Mouse (Mus musculus) liver, adult 2 months (tissue): ENCODE data around the gene Fam181a. TPM values are rescaled to one million over a fixed set of nuclear protein-coding genes. Genes with fewer than 3 reads are reported as not detected.

ENCODE experiments used
- DNase-seq: peaks from one replicate; pipeline ENCODE4 v3.0.0-alpha.2; 2011; ENCODE audit warnings: low read depth, low spot score; ENCODE audit errors: extremely low read depth
- H3K27ac ChIP-seq: fragments of 200-500 bp; replicated peaks from 2 replicates; pipeline ENCODE4 v1.5.1; 2012; ENCODE audit warnings: low read depth, mild to moderate bottlenecking, control low read depth, inconsistent platforms, low read length; ENCODE audit not compliant: insufficient read depth
- H3K27me3 ChIP-seq: fragments of 200-500 bp; 2 replicates; pipeline ENCODE4 v1.6.1; 2012; ENCODE audit warnings: mild to moderate bottlenecking, moderate library complexity, low read length, inconsistent platforms; ENCODE audit not compliant: control insufficient read depth, insufficient read depth
- H3K36me3 ChIP-seq: fragments of 200-500 bp; 2 replicates; pipeline ENCODE4 v1.6.1; 2012; ENCODE audit warnings: low read length, inconsistent platforms; ENCODE audit not compliant: control insufficient read depth, insufficient read depth
- H3K4me1 ChIP-seq: fragments of 200-500 bp; 2 replicates; pipeline ENCODE4 v1.6.1; 2011; ENCODE audit warnings: low read length; ENCODE audit not compliant: control insufficient read depth, insufficient read depth
- H3K4me3 ChIP-seq: fragments of 200-500 bp; 2 replicates; pipeline ENCODE4 v1.5.1; 2011; ENCODE audit warnings: low read depth, mild to moderate bottlenecking, control low read depth, low read length, moderate library complexity; ENCODE audit not compliant: insufficient read depth
- H3K79me2 ChIP-seq: fragments of 200-500 bp; 2 replicates; pipeline ENCODE4 v1.6.1; 2012; ENCODE audit warnings: inconsistent platforms, mild to moderate bottlenecking, low read length, moderate library complexity; ENCODE audit not compliant: control insufficient read depth, insufficient read depth
- H3K9ac ChIP-seq: fragments of 200-500 bp; 2 replicates; pipeline ENCODE4 v1.6.1; 2012; ENCODE audit warnings: low read depth, mild to moderate bottlenecking, control low read depth, inconsistent platforms, low read length
- CTCF ChIP-seq: fragments of 200-500 bp; IDR thresholded peaks from 2 replicates; pipeline ENCODE4 v1.5.1; 2011; ENCODE audit warnings: low read depth, low read length, control low read depth
- POLR2A ChIP-seq: fragments of 200-500 bp; IDR thresholded peaks from 2 replicates; pipeline ENCODE4 v1.6.1; 2011; ENCODE audit warnings: low read length, control low read depth; ENCODE audit not compliant: insufficient read depth; ENCODE audit errors: extremely low read depth
- WGBS: fragments of 180-500 bp; shearing (Covaris S2); methylation state at CpG from one replicate; pipeline ENCODE4 v1.1.7; 2018; 5-methylcytosine and 5-hydroxymethylcytosine counted together
- polyA plus RNA-seq: library from polyadenylated mRNA; depleted of rRNA; stranded (reverse); fragments of >200 nt; gene quantifications from 2 replicates; pipeline ENCODE4 v1.2.3, GENCODE M21; 2012; rRNA removed
- total RNA-seq: library from RNA; depleted of rRNA; stranded (reverse); fragments of >200 nt; gene quantifications from 2 replicates; pipeline ENCODE4 v1.2.3, GENCODE M21; 2014; rRNA removed

Gene Fam181a
- not detected in 2 replicates for total RNA-seq
- polyA plus RNA-seq, result not detected in 2 replicates

DNA sequence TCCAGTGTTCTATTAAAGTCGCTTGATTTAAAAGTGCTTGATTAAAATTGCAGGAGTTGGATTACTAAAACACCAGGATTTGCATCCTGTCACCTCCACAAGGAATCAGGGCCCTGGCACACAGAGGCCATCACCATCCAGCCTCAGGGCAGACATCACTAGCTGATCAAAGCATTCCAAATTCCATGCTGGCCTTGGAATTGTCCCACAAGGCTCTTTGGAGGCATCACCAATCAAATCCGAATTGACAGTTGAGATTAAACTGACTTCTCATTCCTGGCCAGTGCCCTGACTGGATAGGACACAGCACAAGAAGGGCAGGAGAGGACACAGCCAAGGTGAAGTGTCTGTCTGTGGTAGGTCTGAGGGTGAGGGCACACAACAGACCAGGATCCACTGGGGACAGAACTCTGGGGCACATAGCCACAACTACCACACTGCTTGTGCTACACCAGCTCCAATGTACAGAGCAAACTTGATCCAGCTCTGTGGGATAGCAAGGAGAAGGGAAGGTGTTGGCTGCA, at the start of gene Fam181a:
Gene Fam181a, plus strand, starts transcription at position 232 of the 524 bp plus-strand sequence.
- no peak within 1 kb of the TSS for H3K4me3 ChIP-seq
- TF ChIP-seq CTCF (no peak), POLR2A (no peak)
- DNase-seq, result peak; percentile 14
- no peaks in the 10 kb centered on the region for H3K79me2 ChIP-seq
- no peaks in the 10 kb centered on the region for H3K27me3 ChIP-seq
- H3K36me3 ChIP-seq, result no peaks in the 10 kb centered on the region
- peak within 1 kb of the TSS; percentile 76 for H3K27ac ChIP-seq
- H3K9ac ChIP-seq, result no peak within 1 kb of the TSS
- peaks cover 13% of the 10 kb centered on the region for H3K4me1 ChIP-seq
- 68% methylated on average over 2 of the region's 2 CpGs for WGBS

DNA sequence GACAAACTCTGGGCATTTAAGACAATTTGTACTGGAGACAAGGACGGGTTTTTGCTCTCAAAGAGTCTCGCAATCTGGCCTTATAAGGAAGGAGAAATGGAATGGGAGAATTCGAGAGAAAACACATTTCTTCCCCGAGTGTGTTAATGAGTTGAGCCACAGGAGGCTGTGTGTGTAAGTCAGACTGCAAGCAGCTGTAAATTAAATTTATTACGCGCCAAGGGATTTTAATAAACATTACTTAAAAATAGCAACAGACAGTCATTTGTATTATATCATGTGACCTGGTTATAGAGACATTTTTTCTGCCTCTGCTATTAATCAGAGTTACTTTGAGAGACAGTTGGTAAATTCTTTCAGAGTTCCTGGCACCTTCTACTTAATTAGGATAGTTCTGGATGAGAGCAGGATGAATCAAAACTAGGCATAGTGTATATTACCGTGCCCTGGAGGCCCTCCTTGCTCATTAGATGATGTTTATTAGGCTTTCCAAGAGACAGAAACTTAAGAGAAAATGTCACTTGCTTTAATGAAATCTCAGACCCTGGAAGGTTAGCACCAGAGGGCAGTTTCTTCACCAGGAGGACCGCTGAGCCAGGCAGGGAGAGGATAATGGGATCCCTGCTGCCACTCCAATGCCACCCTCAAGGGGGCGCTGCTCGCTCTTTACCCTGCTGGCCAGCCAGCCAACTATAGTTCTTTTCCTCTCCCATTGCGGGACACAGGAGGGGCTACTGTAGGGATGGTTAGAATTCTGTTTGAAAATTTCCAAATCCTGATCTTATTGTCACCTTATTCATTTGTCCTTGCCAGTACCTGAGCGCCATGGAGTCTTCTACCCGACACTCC, 48.5 kb upstream of the Fam181a start:
- H3K27me3 ChIP-seq, result no peaks in the 10 kb centered on the region
- no peak overlapping the region for H3K27ac ChIP-seq
- H3K4me3 ChIP-seq, result no peak overlapping the region
- H3K36me3 ChIP-seq, result no peaks in the 10 kb centered on the region
- no peaks in the 10 kb centered on the region for H3K79me2 ChIP-seq
- H3K9ac ChIP-seq, result no peak overlapping the region
- H3K4me1 ChIP-seq, result no peaks in the 10 kb centered on the region
- WGBS, result 61% methylated on average over 13 of the region's 13 CpGs
- DNase-seq, result peak; percentile 10
- no peak for TF ChIP-seq POLR2A
- peak; percentile 93 for TF ChIP-seq CTCF

DNA sequence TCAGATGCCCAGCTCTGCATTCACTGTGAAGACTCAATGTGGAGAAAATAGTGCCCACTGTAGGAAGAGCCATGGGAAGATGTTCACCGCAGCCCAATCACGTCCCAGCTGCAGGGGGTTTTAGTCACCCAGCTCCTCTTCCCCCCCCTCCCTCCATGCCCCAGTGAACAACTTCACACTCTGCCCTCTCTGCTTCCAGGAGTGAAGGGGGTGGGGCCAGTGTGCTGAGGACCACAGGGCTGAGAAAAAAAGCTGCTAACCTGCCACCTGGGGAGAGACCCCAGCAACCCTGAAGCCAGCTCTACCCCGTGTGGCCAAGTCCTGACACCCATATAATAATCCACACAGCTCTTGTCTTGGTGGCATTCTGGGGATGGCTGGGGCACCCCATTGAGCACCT, 44.2 kb upstream of the Fam181a start:
- no peak for DNase-seq
- no peaks in the 10 kb centered on the region for H3K27me3 ChIP-seq
- WGBS, result 61% methylated on average over 3 of the region's 3 CpGs
- no peaks in the 10 kb centered on the region for H3K79me2 ChIP-seq
- no peak overlapping the region for H3K27ac ChIP-seq
- H3K4me1 ChIP-seq, result no peaks in the 10 kb centered on the region
- no peaks in the 10 kb centered on the region for H3K36me3 ChIP-seq
- TF ChIP-seq POLR2A (no peak), CTCF (no peak)
- H3K9ac ChIP-seq, result no peak overlapping the region
- H3K4me3 ChIP-seq, result no peak overlapping the region

DNA sequence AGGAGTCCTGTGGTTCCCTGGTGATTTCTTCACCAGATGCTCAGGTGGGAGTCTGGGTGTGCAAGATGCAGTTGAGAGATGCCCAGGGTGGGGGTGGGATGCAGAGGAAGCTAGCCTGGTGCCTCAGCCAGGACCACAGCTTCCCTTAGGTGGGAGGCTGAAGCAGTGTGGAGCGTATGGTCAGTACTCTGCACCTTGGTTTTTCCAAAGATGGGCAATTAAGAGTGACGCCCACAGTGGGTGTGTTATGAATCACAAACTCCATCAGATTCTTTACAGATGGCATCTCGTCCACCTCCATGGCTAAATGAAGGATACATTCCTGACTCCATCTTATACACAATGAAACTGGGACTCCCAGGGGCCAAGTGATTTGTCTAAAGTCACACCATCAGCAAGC, 38.6 kb upstream of the Fam181a start:
- no peaks in the 10 kb centered on the region for H3K79me2 ChIP-seq
- no peak for DNase-seq
- 90% methylated on average over 3 of the region's 3 CpGs for WGBS
- no peaks in the 10 kb centered on the region for H3K36me3 ChIP-seq
- no peak for TF ChIP-seq CTCF
- no peak for TF ChIP-seq POLR2A
- H3K9ac ChIP-seq, result no peak overlapping the region
- no peak overlapping the region for H3K27ac ChIP-seq
- H3K27me3 ChIP-seq, result no peaks in the 10 kb centered on the region
- H3K4me3 ChIP-seq, result no peak overlapping the region
- H3K4me1 ChIP-seq, result no peaks in the 10 kb centered on the region

DNA sequence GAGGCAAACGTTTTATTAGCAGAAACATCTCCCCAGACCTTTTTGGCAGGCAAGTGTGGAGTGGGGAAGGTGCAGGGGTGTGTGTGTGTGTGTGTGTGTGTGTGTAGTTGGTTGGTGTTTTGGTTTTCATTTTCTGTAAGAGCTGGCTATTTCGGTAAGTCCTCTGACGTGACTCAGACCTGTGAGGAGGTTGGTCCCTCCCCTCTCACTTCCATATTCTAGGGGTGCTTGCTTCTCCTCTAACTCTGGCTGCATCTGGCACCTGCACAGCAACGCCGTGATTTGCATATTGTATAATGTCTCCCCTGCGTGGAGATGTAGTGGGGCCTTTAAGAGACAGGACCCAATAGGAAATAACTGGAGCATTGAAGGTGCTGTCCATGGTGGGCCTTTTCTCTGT, 37.7 kb upstream of the Fam181a start:
- H3K27me3 ChIP-seq, result no peaks in the 10 kb centered on the region
- H3K79me2 ChIP-seq, result no peaks in the 10 kb centered on the region
- H3K4me3 ChIP-seq, result no peak overlapping the region
- no peak overlapping the region for H3K27ac ChIP-seq
- no peak for DNase-seq
- no peaks in the 10 kb centered on the region for H3K36me3 ChIP-seq
- no peak for TF ChIP-seq CTCF
- no peak for TF ChIP-seq POLR2A
- H3K4me1 ChIP-seq, result no peaks in the 10 kb centered on the region
- no peak overlapping the region for H3K9ac ChIP-seq
- 75% methylated on average over 6 of the region's 6 CpGs for WGBS

DNA sequence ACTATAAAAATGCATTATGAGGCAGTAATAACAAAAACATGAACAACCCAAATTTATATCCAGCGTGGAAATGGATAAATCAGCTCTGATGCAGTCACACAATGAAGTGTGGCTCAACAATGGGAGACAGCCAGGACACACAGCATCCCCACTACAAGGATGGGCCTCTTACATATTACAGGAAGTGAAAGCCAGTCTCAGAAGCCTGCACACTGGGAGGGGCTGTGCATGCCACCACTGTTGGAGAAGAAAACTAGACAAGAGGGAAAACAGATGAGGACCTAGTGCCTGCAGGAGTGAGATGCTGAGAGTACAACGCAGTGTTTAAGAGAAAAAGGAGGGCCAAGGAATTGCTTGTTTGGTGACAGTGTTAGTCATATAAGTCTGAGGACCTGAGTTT, 37.0 kb upstream of the Fam181a start:
- H3K27ac ChIP-seq, result no peak overlapping the region
- no peaks in the 10 kb centered on the region for H3K36me3 ChIP-seq
- H3K4me3 ChIP-seq, result no peak overlapping the region
- H3K9ac ChIP-seq, result no peak overlapping the region
- TF ChIP-seq CTCF (no peak), POLR2A (no peak)
- 83% methylated on average over 2 of the region's 2 CpGs for whole genome bisulfite sequencing
- no peaks in the 10 kb centered on the region for H3K27me3 ChIP-seq
- H3K79me2 ChIP-seq, result no peaks in the 10 kb centered on the region
- no peak for DNase-seq
- H3K4me1 ChIP-seq, result no peaks in the 10 kb centered on the region
